Mouse (Mus musculus): ENCODE measurements around the gene Scgb2b20. TPM values are rescaled to one million over a fixed set of nuclear protein-coding genes. Genes with fewer than 3 reads are reported as not detected.
"Not testable (repeated sequence)": the region's sequence is repeated elsewhere in the genome, so short reads cannot be mapped to it uniquely, and the experiment has no call there.

Scgb2b20 gene
- polyA plus RNA-seq (2016; fragmentation: Nextera tagmentation; extraction: Ambion mirVana) = not detected in 2 replicates

- WGBS (ENCODE audit: insufficient replicate concordance) = 54% methylated on average over 2 of the region's 2 CpGs
- H3K4me1 ChIP-seq; ATAC-seq; H3K4me3 ChIP-seq; H3K9ac ChIP-seq; H3K27ac ChIP-seq; H3K9me3 ChIP-seq (replicated peaks); H3K36me3 ChIP-seq; H3K27me3 ChIP-seq (replicated peaks); H3K4me2 ChIP-seq: not testable (repeated sequence)
Observed at GRCm38 (mm10) chr7:33366222-33366621, at the start of gene Scgb2b20. TSS of gene Scgb2b20 (minus strand) at chr7:33366322.

- not testable (repeated sequence) for H3K27me3 ChIP-seq (replicated peaks); H3K36me3 ChIP-seq; H3K4me3 ChIP-seq; H3K4me1 ChIP-seq; H3K9me3 ChIP-seq (replicated peaks); H3K4me2 ChIP-seq; ATAC-seq; H3K27ac ChIP-seq; H3K9ac ChIP-seq
- 21% methylated on average over 1 of the region's 1 CpGs for WGBS (ENCODE audit: insufficient replicate concordance)
Observed at GRCm38 (mm10) chr7:33409681-33410080, 43.6 kb upstream of the Scgb2b20 start.

GRCm38 (mm10) chr7:33401650-33402049 lies 35.5 kb upstream of the Scgb2b20 start:
- H3K27ac ChIP-seq = no peak overlapping the region
- H3K4me2 ChIP-seq = no peak overlapping the region
- no peak overlapping the region for H3K9ac ChIP-seq
- no peaks in the 10 kb centered on the region for H3K27me3 ChIP-seq (replicated peaks)
- H3K4me3 ChIP-seq = no peak overlapping the region
- H3K9me3 ChIP-seq (replicated peaks) = 0 out of 2 replicates have a peak, but pooled peaks cover 13% of the 10 kb centered on the region
- ATAC-seq = no peak
- no peaks in the 10 kb centered on the region for H3K36me3 ChIP-seq
- no peaks in the 10 kb centered on the region for H3K4me1 ChIP-seq
- WGBS (ENCODE audit: insufficient replicate concordance) = 64% methylated on average over 1 of the region's 1 CpGs

GRCm38 (mm10) chr7:33399749-33400148 lies 33.6 kb upstream of the Scgb2b20 start:
- H3K9me3 ChIP-seq (replicated peaks) = 0 out of 2 replicates have a peak, but pooled peaks cover 13% of the 10 kb centered on the region
- H3K9ac ChIP-seq; H3K27ac ChIP-seq; H3K4me1 ChIP-seq; H3K4me2 ChIP-seq; H3K27me3 ChIP-seq (replicated peaks); H3K4me3 ChIP-seq; H3K36me3 ChIP-seq; ATAC-seq: not testable (repeated sequence)

GRCm38 (mm10) chr7:33372934-33373333 lies 6.8 kb upstream of the Scgb2b20 start, which contains the start of gene Scgb1b20:
TSS of gene Scgb1b20 (plus strand) at chr7:33373234.
- not testable (repeated sequence) for ATAC-seq; H3K4me3 ChIP-seq; H3K9ac ChIP-seq; H3K4me2 ChIP-seq; H3K4me1 ChIP-seq; H3K36me3 ChIP-seq; H3K9me3 ChIP-seq (replicated peaks); H3K27ac ChIP-seq; H3K27me3 ChIP-seq (replicated peaks)
- 54% methylated on average over 4 of the region's 4 CpGs for WGBS (ENCODE audit: insufficient replicate concordance)

Other genes with a start within 250 kb of the Scgb2b20 start
- gene Scgb2b18, start 192.5 kb downstream of the Scgb2b20 start, polyA plus RNA-seq (2016; fragmentation: Nextera tagmentation; extraction: Ambion mirVana) = not detected in 2 replicates
- gene Scgb1b18, start 180.8 kb downstream of the Scgb2b20 start, polyA plus RNA-seq (2016; fragmentation: Nextera tagmentation; extraction: Ambion mirVana) = not detected in 2 replicates
- gene Scgb2b19, start 86.0 kb downstream of the Scgb2b20 start, polyA plus RNA-seq (2016; fragmentation: Nextera tagmentation; extraction: Ambion mirVana) = not detected in 2 replicates
- not detected in 2 replicates for gene Scgb1b19, start 79.0 kb downstream of the Scgb2b20 start, polyA plus RNA-seq (2016; fragmentation: Nextera tagmentation; extraction: Ambion mirVana)
- gene Scgb1b20, start 6.9 kb upstream of the Scgb2b20 start, polyA plus RNA-seq (2016; fragmentation: Nextera tagmentation; extraction: Ambion mirVana) = not detected in 2 replicates
- not detected in 2 replicates for gene Scgb2b21, start 154.1 kb upstream of the Scgb2b20 start, polyA plus RNA-seq (2016; fragmentation: Nextera tagmentation; extraction: Ambion mirVana)